Mouse (Mus musculus): ENCODE data around the gene Ankrd13d. TPM values are rescaled to one million over a fixed set of nuclear protein-coding genes. Genes with fewer than 3 reads are reported as not detected.

Gene Ankrd13d
- polyA plus RNA-seq, 1 experiment from 2014 or later, result 7.5 TPM

DNA sequence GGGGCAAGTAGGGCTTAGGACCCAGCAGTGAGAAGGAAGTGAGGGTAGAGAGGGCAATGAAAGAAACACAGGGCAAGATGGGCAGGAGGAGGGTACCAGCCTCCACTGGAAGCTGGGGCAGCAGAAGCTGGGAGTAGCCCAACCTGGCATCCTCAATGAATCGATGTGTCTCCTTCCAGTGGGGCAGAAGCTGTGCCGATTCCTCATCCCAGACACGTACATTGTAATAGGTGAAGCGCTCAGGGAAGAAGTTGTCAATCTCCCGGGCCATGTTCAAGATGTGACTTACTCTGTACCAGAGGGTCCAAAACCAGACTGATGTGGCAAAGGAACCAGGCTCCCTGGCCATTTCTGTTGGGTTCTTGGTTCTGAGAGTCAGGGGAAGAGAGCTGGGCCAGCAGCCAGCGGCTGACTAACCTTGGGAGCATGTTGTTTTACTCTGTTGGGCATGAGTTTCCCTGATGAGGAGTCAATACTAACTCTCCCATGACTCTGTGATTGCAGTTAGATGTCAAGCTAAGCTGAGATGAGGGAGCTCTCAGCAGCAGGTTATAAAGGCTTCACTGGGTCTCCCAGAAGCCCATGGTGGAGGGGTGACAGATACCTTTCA lies 18.7 kb downstream of the Ankrd13d start:
- Histone ChIP-seq H3K27ac (replicated peaks; ENCODE audit: low read depth, low read length) (no peak overlapping the region), H3K4me2 (ENCODE audit: low read depth, severe bottlenecking) (no peak overlapping the region), H3K9ac (ENCODE audit: low read length) (no peak overlapping the region), H3K36me3 (ENCODE audit: control insufficient read depth, insufficient read depth, low read length) (no peaks in the 10 kb centered on the region), H3K9me3 (ENCODE audit: control insufficient read depth, low read length) (no peaks in the 10 kb centered on the region), H3K4me3 (ENCODE audit: low read depth, low read length) (no peak overlapping the region), H3K27me3 (ENCODE audit: control insufficient read depth, insufficient read depth, low read length) (peaks cover 19% of the 10 kb centered on the region), H3K4me1 (ENCODE audit: control insufficient read depth, insufficient read depth, low read length) (0 out of 2 replicates have a peak, but pooled peaks cover 6% of the 10 kb centered on the region)
- DNase-seq (ENCODE audit: low spot score), result no peak
- 92% methylated on average over 6 of the region's 6 CpGs for WGBS
- ATAC-seq (ENCODE audit: insufficient number of reproducible peaks, low FRiP score, low TSS enrichment, low read depth), result no peak

DNA sequence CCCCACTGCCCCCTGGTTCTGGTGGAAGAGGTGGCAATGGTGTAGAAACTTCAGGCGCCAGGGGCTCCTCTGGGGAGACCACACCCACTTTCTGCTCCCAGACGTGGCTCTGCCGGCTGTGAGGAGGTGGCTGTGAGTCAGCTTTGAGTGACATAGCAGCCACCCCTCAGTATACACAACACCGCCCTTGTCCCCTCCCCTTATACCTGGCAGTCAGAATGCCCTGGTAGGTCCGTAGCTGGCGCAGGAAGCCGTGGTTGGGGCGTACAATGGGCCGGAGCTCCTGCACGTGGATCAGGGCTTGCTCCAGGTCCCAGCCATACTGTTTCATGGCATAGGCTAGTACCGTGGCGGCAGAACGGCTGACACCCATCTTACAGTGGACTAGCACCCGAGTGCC lies 19.2 kb downstream of the Ankrd13d start:
- Histone ChIP-seq H3K9ac (ENCODE audit: low read length) (no peak overlapping the region), H3K9me3 (ENCODE audit: control insufficient read depth, low read length) (no peaks in the 10 kb centered on the region), H3K27ac (replicated peaks; ENCODE audit: low read depth, low read length) (no peak overlapping the region), H3K4me2 (ENCODE audit: low read depth, severe bottlenecking) (no peak overlapping the region), H3K4me1 (ENCODE audit: control insufficient read depth, insufficient read depth, low read length) (0 out of 2 replicates have a peak, but pooled peaks cover 2% of the 10 kb centered on the region), H3K27me3 (ENCODE audit: control insufficient read depth, insufficient read depth, low read length) (peaks cover 15% of the 10 kb centered on the region), H3K4me3 (ENCODE audit: low read depth, low read length) (no peak overlapping the region), H3K36me3 (ENCODE audit: control insufficient read depth, insufficient read depth, low read length) (no peaks in the 10 kb centered on the region)
- no peak for ATAC-seq (ENCODE audit: insufficient number of reproducible peaks, low FRiP score, low TSS enrichment, low read depth)
- WGBS, result 66% methylated on average over 14 of the region's 14 CpGs
- no peak for DNase-seq (ENCODE audit: low spot score)

DNA sequence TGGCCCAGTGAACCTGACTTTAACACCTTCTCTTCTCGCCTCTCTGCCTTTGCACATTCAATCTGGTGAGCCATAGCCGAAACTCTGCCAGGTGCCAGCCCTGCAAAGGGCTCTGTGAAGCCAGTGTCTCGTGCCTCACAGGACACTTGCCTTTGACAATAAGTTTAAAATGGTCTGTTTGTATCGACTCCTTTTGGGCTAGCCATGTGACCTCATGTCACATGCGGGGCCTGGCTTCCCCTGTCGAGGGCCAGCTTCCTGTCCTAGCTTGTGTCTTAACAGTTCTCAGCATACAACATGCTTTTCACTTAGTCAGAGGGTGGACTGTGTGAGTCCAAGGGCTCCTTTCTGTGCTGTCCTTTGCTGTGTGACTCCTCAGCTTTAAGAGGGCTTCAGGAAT lies 20.2 kb downstream of the Ankrd13d start:
- 77% methylated on average over 6 of the region's 6 CpGs for WGBS
- H3K27me3 ChIP-seq (ENCODE audit: control insufficient read depth, insufficient read depth, low read length), result peaks cover 9% of the 10 kb centered on the region; the same call in 1 of the 2 replicates
- no peak for DNase-seq (ENCODE audit: low spot score)
- no peaks in the 10 kb centered on the region for H3K4me1 ChIP-seq (ENCODE audit: control insufficient read depth, insufficient read depth, low read length)
- no peak overlapping the region for H3K4me3 ChIP-seq (ENCODE audit: low read depth, low read length)
- H3K9me3 ChIP-seq (ENCODE audit: control insufficient read depth, low read length), result no peaks in the 10 kb centered on the region
- H3K4me2 ChIP-seq (ENCODE audit: low read depth, severe bottlenecking), result no peak overlapping the region
- no peak overlapping the region for H3K9ac ChIP-seq (ENCODE audit: low read length)
- H3K27ac ChIP-seq (replicated peaks; ENCODE audit: low read depth, low read length), result no peak overlapping the region
- no peak for ATAC-seq (ENCODE audit: insufficient number of reproducible peaks, low FRiP score, low TSS enrichment, low read depth)
- no peaks in the 10 kb centered on the region for H3K36me3 ChIP-seq (ENCODE audit: control insufficient read depth, insufficient read depth, low read length)

DNA sequence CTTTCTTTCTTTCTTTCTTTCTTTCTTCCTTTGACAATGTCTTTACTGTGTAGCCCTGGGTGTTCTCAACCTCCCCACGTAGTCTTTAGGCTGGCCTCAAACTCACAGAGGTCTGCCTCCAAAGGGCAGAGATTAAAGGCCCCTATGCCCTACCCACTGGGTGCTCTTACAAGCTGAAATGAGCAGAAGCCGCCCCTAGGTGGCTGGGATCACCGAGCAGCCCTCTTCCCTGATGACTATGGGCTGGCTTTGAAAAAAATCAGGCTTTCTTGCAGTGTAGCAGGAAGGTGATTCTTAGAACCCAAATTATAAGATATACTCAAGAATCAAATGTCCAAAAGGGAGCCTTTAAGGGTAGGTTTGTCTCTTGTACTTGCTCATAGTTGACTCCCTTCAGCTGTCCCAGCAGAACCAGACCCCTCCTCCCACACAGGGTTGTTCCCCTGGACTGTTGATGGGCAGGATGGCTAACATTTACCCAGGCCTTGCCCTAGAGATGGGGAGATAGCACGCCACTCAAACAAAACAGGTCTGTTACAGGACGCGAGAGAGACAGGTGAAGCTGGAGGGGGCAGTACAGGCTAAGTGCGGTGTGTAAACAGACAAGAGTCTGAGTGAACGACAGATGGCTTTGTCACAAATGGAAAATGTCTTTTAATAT lies 21.8 kb downstream of the Ankrd13d start:
- Histone ChIP-seq H3K4me2 (ENCODE audit: low read depth, severe bottlenecking) (no peak overlapping the region), H3K9ac (ENCODE audit: low read length) (no peak overlapping the region), H3K4me1 (ENCODE audit: control insufficient read depth, insufficient read depth, low read length) (0 out of 2 replicates have a peak, but pooled peaks cover 2% of the 10 kb centered on the region), H3K27ac (replicated peaks; ENCODE audit: low read depth, low read length) (no peak overlapping the region), H3K27me3 (ENCODE audit: control insufficient read depth, insufficient read depth, low read length) (no peaks in the 10 kb centered on the region), H3K9me3 (ENCODE audit: control insufficient read depth, low read length) (no peaks in the 10 kb centered on the region), H3K36me3 (ENCODE audit: control insufficient read depth, insufficient read depth, low read length) (no peaks in the 10 kb centered on the region), H3K4me3 (ENCODE audit: low read depth, low read length) (no peak overlapping the region)
- ATAC-seq (ENCODE audit: insufficient number of reproducible peaks, low FRiP score, low TSS enrichment, low read depth) (no peak), DNase-seq (ENCODE audit: low spot score) (no peak)
- 63% methylated on average over 8 of the region's 8 CpGs for WGBS

DNA sequence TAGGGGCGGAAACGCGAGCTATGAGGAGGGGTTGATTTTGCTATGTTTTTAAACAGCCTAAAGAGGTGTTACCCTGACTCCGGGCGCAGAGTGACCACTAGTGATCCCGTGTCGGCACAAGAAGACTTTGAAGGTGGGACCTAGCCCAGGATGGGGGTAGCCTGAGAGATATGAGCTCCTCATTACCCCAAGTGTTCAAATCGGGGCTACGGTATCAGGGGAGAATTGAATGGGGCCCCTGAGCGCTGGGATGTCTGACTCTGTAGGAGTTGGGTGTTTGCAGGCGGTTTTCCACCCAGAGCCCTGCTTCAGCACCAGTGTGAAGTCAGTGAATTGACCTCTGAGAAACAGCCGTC lies 25.1 kb downstream of the Ankrd13d start:
- Histone ChIP-seq H3K36me3 (ENCODE audit: control insufficient read depth, insufficient read depth, low read length) (no peaks in the 10 kb centered on the region), H3K4me2 (ENCODE audit: low read depth, severe bottlenecking) (peak overlapping the region; percentile 85), H3K4me1 (ENCODE audit: control insufficient read depth, insufficient read depth, low read length) (0 out of 2 replicates have a peak, but pooled peaks cover 2% of the 10 kb centered on the region), H3K27me3 (ENCODE audit: control insufficient read depth, insufficient read depth, low read length) (no peaks in the 10 kb centered on the region), H3K9me3 (ENCODE audit: control insufficient read depth, low read length) (no peaks in the 10 kb centered on the region), H3K4me3 (ENCODE audit: low read depth, low read length) (peak overlapping the region; percentile 50), H3K9ac (ENCODE audit: low read length) (peak overlapping the region; percentile 38), H3K27ac (replicated peaks; ENCODE audit: low read depth, low read length) (no peak overlapping the region)
- DNase-seq (ENCODE audit: low spot score) (no peak), ATAC-seq (ENCODE audit: insufficient number of reproducible peaks, low FRiP score, low TSS enrichment, low read depth) (no peak; the same call in 1 of the 2 replicates)
- WGBS, result 21% methylated on average over 12 of the region's 12 CpGs

DNA sequence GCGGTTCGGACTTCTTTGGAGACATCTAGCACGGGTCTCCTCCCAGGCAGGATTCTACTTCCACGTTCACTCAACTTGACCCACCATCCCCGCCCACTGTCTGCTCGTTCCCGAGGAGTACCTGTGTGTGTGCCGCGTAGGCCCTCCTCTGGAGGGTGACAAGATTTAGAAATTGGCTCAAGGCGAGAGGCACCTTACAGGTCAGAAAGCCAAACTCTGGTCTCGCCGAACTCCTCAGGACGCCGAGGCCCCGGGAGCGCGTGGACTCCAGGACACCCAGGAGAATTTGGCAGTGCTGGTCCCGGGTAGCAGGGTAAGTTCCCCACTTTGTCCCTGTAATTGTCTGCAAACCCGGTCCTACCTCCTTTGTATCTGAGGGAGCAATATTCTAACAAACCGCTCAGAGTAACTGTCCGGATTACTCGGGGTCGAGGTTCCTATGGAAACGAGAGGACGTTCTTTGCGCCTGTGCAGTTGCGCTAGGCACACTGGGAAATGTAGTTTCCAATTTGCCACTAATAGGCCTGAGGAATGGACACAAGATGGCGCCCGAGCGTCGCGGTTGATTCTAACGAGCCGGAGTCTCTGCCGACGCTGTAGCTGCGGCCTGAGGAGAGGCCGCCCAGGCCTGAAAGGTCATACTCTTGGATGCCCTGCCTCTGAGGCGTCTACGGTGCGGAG lies 25.6 kb downstream of the Ankrd13d start:
- peak; percentile 94 for DNase-seq (ENCODE audit: low spot score)
- Histone ChIP-seq H3K36me3 (ENCODE audit: control insufficient read depth, insufficient read depth, low read length) (no peaks in the 10 kb centered on the region), H3K9ac (ENCODE audit: low read length) (peak overlapping the region; percentile 38), H3K4me3 (ENCODE audit: low read depth, low read length) (peak overlapping the region; percentile 50), H3K27ac (replicated peaks; ENCODE audit: low read depth, low read length) (no peak overlapping the region), H3K4me1 (ENCODE audit: control insufficient read depth, insufficient read depth, low read length) (0 out of 2 replicates have a peak, but pooled peaks cover 2% of the 10 kb centered on the region), H3K27me3 (ENCODE audit: control insufficient read depth, insufficient read depth, low read length) (no peaks in the 10 kb centered on the region), H3K4me2 (ENCODE audit: low read depth, severe bottlenecking) (peak overlapping the region; percentile 85), H3K9me3 (ENCODE audit: control insufficient read depth, low read length) (no peaks in the 10 kb centered on the region)
- 1% methylated on average over 41 of the region's 41 CpGs for WGBS
- ATAC-seq (ENCODE audit: insufficient number of reproducible peaks, low FRiP score, low TSS enrichment, low read depth), result peak; percentile 87

DNA sequence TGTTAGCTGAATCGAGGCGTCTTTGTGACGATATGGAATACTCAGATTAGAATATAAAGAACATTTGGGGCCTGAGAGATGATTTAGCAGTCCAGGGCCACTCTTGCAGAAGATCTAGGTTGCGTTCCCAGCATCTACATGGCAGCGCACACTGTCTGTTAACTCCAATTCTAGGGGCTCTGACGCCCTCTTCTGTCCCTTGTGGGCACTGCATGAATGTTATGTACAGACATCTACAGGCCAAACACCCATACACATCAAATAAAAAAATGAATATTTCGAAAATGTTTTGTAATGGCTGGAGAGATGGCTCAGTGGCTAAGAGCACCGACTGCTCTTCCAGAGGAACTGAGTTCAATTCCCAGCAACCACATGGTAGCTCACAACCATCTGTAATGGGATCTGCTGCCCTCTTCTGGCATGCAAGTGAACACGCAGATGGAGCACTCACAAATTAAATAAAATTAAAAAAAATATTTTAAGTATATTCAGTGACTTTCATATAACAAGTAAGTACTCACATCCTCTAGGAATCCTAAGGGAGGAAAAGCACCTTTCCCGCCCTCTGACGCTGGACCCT lies 27.3 kb downstream of the Ankrd13d start:
- Histone ChIP-seq H3K4me2 (ENCODE audit: low read depth, severe bottlenecking) (no peak overlapping the region), H3K27me3 (ENCODE audit: control insufficient read depth, insufficient read depth, low read length) (no peaks in the 10 kb centered on the region), H3K4me3 (ENCODE audit: low read depth, low read length) (no peak overlapping the region), H3K9me3 (ENCODE audit: control insufficient read depth, low read length) (no peaks in the 10 kb centered on the region), H3K27ac (replicated peaks; ENCODE audit: low read depth, low read length) (no peak overlapping the region), H3K36me3 (ENCODE audit: control insufficient read depth, insufficient read depth, low read length) (no peaks in the 10 kb centered on the region), H3K4me1 (ENCODE audit: control insufficient read depth, insufficient read depth, low read length) (0 out of 2 replicates have a peak, but pooled peaks cover 2% of the 10 kb centered on the region), H3K9ac (ENCODE audit: low read length) (no peak overlapping the region)
- 74% methylated on average over 11 of the region's 11 CpGs for WGBS
- ATAC-seq (ENCODE audit: insufficient number of reproducible peaks, low FRiP score, low TSS enrichment, low read depth) (no peak), DNase-seq (ENCODE audit: low spot score) (no peak)

DNA sequence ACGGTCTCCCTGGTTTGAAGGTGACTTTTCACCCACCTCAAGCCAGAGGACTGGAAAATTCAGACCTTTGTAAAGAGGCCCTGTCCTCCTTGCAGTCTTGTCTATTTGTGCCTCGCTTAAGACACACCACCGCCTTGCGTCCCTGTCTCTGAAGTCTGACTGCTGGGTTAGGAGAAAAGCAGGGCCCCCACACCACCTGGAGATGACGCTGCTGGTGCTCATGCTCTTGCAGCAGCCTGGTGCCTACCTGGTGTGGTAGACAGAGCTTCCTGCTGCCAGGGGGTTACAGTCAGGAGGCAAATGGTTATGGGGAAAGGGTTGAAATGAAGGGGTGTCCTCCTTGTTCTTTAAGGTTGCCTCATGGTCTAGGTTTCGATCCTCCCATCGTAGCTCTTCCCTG lies 28.7 kb downstream of the Ankrd13d start:
- WGBS, result 90% methylated on average over 7 of the region's 7 CpGs
- Histone ChIP-seq H3K27ac (replicated peaks; ENCODE audit: low read depth, low read length) (no peak overlapping the region), H3K9me3 (ENCODE audit: control insufficient read depth, low read length) (no peaks in the 10 kb centered on the region), H3K27me3 (ENCODE audit: control insufficient read depth, insufficient read depth, low read length) (no peaks in the 10 kb centered on the region), H3K4me3 (ENCODE audit: low read depth, low read length) (no peak overlapping the region), H3K4me2 (ENCODE audit: low read depth, severe bottlenecking) (no peak overlapping the region), H3K36me3 (ENCODE audit: control insufficient read depth, insufficient read depth, low read length) (no peaks in the 10 kb centered on the region), H3K4me1 (ENCODE audit: control insufficient read depth, insufficient read depth, low read length) (0 out of 2 replicates have a peak, but pooled peaks cover 2% of the 10 kb centered on the region), H3K9ac (ENCODE audit: low read length) (no peak overlapping the region)
- ATAC-seq (ENCODE audit: insufficient number of reproducible peaks, low FRiP score, low TSS enrichment, low read depth) (no peak), DNase-seq (ENCODE audit: low spot score) (no peak)
